Mouse (Mus musculus) spleen, adult 2 months (tissue): ENCODE data around the gene Gm10961.

Experiments
- CTCF ChIP-seq: fragments of 200-500 bp; IDR thresholded peaks from 2 replicates; pipeline ENCODE4 v1.5.1; 2011; ENCODE audit warnings: mild to moderate bottlenecking, inconsistent platforms; ENCODE audit not compliant: insufficient read depth, insufficient read length, insufficient replicate concordance; ENCODE audit errors: extremely low read depth
- POLR2A ChIP-seq: fragments of 200-500 bp; IDR thresholded peaks from 2 replicates; pipeline ENCODE4 v1.6.1; 2011; ENCODE audit warnings: low read depth, low read length, inconsistent platforms

- no peak for TF ChIP-seq POLR2A
- no peak for TF ChIP-seq CTCF
These were observed 19.7 kb upstream of the Gm10961 start for GRCm38 (mm10) chr3:107611394-107611793.
